Comparison of ENCODE assay signal across 20 mouse cellular contexts in genomic region chr15:100166464-100166863, GRCm38 (mm10).
DNase-seq lines count a peak whose midpoint lies in the region; ATAC-seq lines count a peak whose summit lies in the region.
"Had no signal": no experiment of that assay in that cellular context is flagged by ENCODE, and none has a peak within 500 bp of the region (broad histone marks: within the 10 kb centered on the region; RNA-seq: fewer than 3 reads in every experiment).

No protein-coding gene starts in this region.

- H3K4me2 ChIP-seq in heart, embryonic 13.5 days = no peak overlapping the region
- no peak overlapping the region for H3K4me2 ChIP-seq in neural tube, embryonic 13.5 days
- H3K4me2 ChIP-seq in kidney, embryonic 15.5 days = no peak overlapping the region
- H3K4me2 ChIP-seq: midbrain, embryonic 11.5 days had no signal

- no peaks in the 10 kb centered on the region for H3K9me3 ChIP-seq in heart, embryonic 13.5 days
- no peaks in the 10 kb centered on the region for H3K9me3 ChIP-seq in heart, embryonic 10.5 days
- H3K9me3 ChIP-seq in neural tube, embryonic 13.5 days = no peaks in the 10 kb centered on the region
- no peaks in the 10 kb centered on the region for H3K9me3 ChIP-seq in kidney, embryonic 15.5 days (replicated peaks)
- H3K9me3 ChIP-seq: G1E had no signal

- DNase-seq in heart, embryonic 10.5 days (ENCODE audit: low spot score) = no peak
- no peak for DNase-seq in neural tube, embryonic 10.5 days (ENCODE audit: extremely low spot score, low spot score)
- peak; percentile 60 to 72 for DNase-seq in cerebellum, postnatal 25 days
- no peak for DNase-seq in layer of hippocampus, adult 9-11 months
- DNase-seq: adrenal gland, adult 2 months; forebrain, postnatal 0 days; heart, adult 2 months; heart, postnatal 4 days; kidney, postnatal 36 days; layer of hippocampus, postnatal 36 days; lung, adult 18-20 months; lung, postnatal 4 days; right cerebral cortex, postnatal 14 days had no signal

- H3K27ac ChIP-seq in heart, embryonic 13.5 days (replicated peaks) = peak overlapping the region; percentile 17; the same call in 1 of the 2 replicates
- H3K27ac ChIP-seq in heart, embryonic 10.5 days = no peak overlapping the region
- H3K27ac ChIP-seq in neural tube, embryonic 13.5 days (replicated peaks) = peak overlapping the region; percentile 68
- H3K27ac ChIP-seq in kidney, embryonic 15.5 days = no peak overlapping the region

- H3K36me3 ChIP-seq in heart, embryonic 13.5 days = peaks cover 82% of the 10 kb centered on the region
- H3K36me3 ChIP-seq in heart, embryonic 10.5 days = peaks cover 80% of the 10 kb centered on the region
- peaks cover 85% of the 10 kb centered on the region for H3K36me3 ChIP-seq in neural tube, embryonic 13.5 days
- peaks cover 72% of the 10 kb centered on the region for H3K36me3 ChIP-seq in kidney, embryonic 15.5 days

- no peak overlapping the region for H3K9ac ChIP-seq in heart, embryonic 13.5 days
- no peak overlapping the region for H3K9ac ChIP-seq in neural tube, embryonic 13.5 days
- no peak overlapping the region for H3K9ac ChIP-seq in kidney, embryonic 15.5 days
- H3K9ac ChIP-seq: forebrain, postnatal 0 days had no signal

- WGBS in heart, embryonic 13.5 days = 74% methylated on average over 3 of the region's 3 CpGs
- WGBS in heart, embryonic 10.5 days = 89% methylated on average over 3 of the region's 3 CpGs
- WGBS in neural tube, embryonic 13.5 days = 81% methylated on average over 3 of the region's 3 CpGs
- WGBS in kidney, embryonic 15.5 days = 84% methylated on average over 3 of the region's 3 CpGs

- no peaks in the 10 kb centered on the region for H3K27me3 ChIP-seq in heart, embryonic 13.5 days (replicated peaks)
- no peaks in the 10 kb centered on the region for H3K27me3 ChIP-seq in heart, embryonic 10.5 days (ENCODE audit: insufficient read depth, poor library complexity, severe bottlenecking)
- H3K27me3 ChIP-seq in neural tube, embryonic 13.5 days = no peaks in the 10 kb centered on the region
- H3K27me3 ChIP-seq in kidney, embryonic 15.5 days = no peaks in the 10 kb centered on the region

- H3K4me1 ChIP-seq in heart, embryonic 13.5 days = peaks cover 11% of the 10 kb centered on the region
- no peaks in the 10 kb centered on the region for H3K4me1 ChIP-seq in heart, embryonic 10.5 days
- H3K4me1 ChIP-seq in neural tube, embryonic 13.5 days (replicated peaks) = no peaks in the 10 kb centered on the region
- no peaks in the 10 kb centered on the region for H3K4me1 ChIP-seq in kidney, embryonic 15.5 days

- no peak overlapping the region for H3K4me3 ChIP-seq in heart, embryonic 13.5 days
- no peak overlapping the region for H3K4me3 ChIP-seq in heart, embryonic 10.5 days
- H3K4me3 ChIP-seq in neural tube, embryonic 13.5 days = no peak overlapping the region
- no peak overlapping the region for H3K4me3 ChIP-seq in kidney, embryonic 15.5 days (replicated peaks)
- H3K4me3 ChIP-seq: erythroblast, embryonic 14.5 days; heart, adult 2 months had no signal

- no peak for ATAC-seq in heart, embryonic 13.5 days (ENCODE audit: extremely low read depth, insufficient number of reproducible peaks, low FRiP score, low TSS enrichment)
- no peak for ATAC-seq in neural tube, embryonic 13.5 days (ENCODE audit: low read depth)
- ATAC-seq in kidney, embryonic 15.5 days (replicated peaks; ENCODE audit: low FRiP score) = no peak
- ATAC-seq: forebrain, postnatal 0 days; intestine, postnatal 0 days had no signal

Comparison
In these comparisons a context has a peak if more than half of its experiments do, and no peak if none do; other contexts are left out.
1. H3K27ac ChIP-seq: peak in heart, embryonic 13.5 days (single experiment) and neural tube, embryonic 13.5 days (single experiment); none in heart, embryonic 10.5 days (single experiment) and kidney, embryonic 15.5 days (single experiment).
2. DNase-seq: peak in cerebellum, postnatal 25 days (2 of 2); none in heart, embryonic 10.5 days (single experiment), neural tube, embryonic 10.5 days (single experiment) and layer of hippocampus, adult 9-11 months (single experiment).